Mouse (Mus musculus) hindbrain, embryonic 14.5 days (tissue): ENCODE results near the gene Wdr76. TPM values are rescaled to one million over a fixed set of nuclear protein-coding genes. Genes with fewer than 3 reads are reported as not detected.
A peak's percentile ranks its signal among the peaks of the same experiment; 100 is the strongest.

Experiments used
- ATAC-seq: fragments of 200-750 bp; cut with Nextera tagmentation; 2 replicates; pipeline ENCODE4 v1.8.0; 2017; ENCODE audit warnings: moderate number of reproducible peaks, mild to moderate bottlenecking, moderate TSS enrichment, moderate library complexity; ENCODE audit not compliant: low FRiP score
- DNase-seq: peaks from one replicate; pipeline ENCODE4 v3.0.0-alpha.2; 2015; ENCODE audit warnings: low spot score
- H3K27ac ChIP-seq: fragments of 300-500 bp; sonication (generic); 2 replicates; pipeline ENCODE4 v1.5.1; 2014; ENCODE audit warnings: mild to moderate bottlenecking, moderate library complexity
- H3K27me3 ChIP-seq: fragments of 300-500 bp; sonication (generic); 2 replicates; pipeline ENCODE4 v1.6.1; 2014; ENCODE audit warnings: mild to moderate bottlenecking, low read length, mixed read lengths; ENCODE audit not compliant: control insufficient read depth, insufficient read depth
- H3K36me3 ChIP-seq: fragments of 300-500 bp; sonication (generic); replicated peaks from 2 replicates; pipeline ENCODE4 v1.6.1; 2014; ENCODE audit not compliant: control insufficient read depth, insufficient read depth
- H3K4me1 ChIP-seq: fragments of 300-500 bp; sonication (generic); replicated peaks from 2 replicates; pipeline ENCODE4 v1.6.1; 2014; ENCODE audit warnings: antibody characterized with exemption, low read length, mixed read lengths; ENCODE audit not compliant: control insufficient read depth, insufficient read depth
- H3K4me2 ChIP-seq: fragments of 300-500 bp; sonication (generic); replicated peaks from 2 replicates; pipeline ENCODE4 v1.6.1; 2014; ENCODE audit warnings: mild to moderate bottlenecking, moderate library complexity
- H3K4me3 ChIP-seq: fragments of 300-500 bp; sonication (generic); replicated peaks from 2 replicates; pipeline ENCODE4 v1.5.1; 2014; ENCODE audit warnings: mild to moderate bottlenecking, low read length
- H3K9ac ChIP-seq: fragments of 300-500 bp; sonication (generic); 2 replicates; pipeline ENCODE4 v1.6.1; 2014
- H3K9me3 ChIP-seq: fragments of 300-500 bp; sonication (generic); 2 replicates; pipeline ENCODE4 v1.6.1; 2016; ENCODE audit warnings: low read length; ENCODE audit not compliant: control insufficient read depth
- WGBS: fragments of 180-500 bp; shearing (Covaris S2); extraction: QIAGEN DNeasy Blood & Tissue Kit; methylation state at CpG from one replicate; pipeline ENCODE4 v1.1.7; 2014; 5-methylcytosine and 5-hydroxymethylcytosine counted together
- polyA plus RNA-seq: library from polyadenylated mRNA; unstranded; fragments of >200 nt; fragmentation: Nextera tagmentation; extraction: Ambion mirVana; gene quantifications from 2 replicates; pipeline ENCODE4 v1.2.1, GENCODE M21; 2014

Wdr76 gene
- polyA plus RNA-seq, 1 experiment from 2014 or later = 3.8 TPM

DNA sequence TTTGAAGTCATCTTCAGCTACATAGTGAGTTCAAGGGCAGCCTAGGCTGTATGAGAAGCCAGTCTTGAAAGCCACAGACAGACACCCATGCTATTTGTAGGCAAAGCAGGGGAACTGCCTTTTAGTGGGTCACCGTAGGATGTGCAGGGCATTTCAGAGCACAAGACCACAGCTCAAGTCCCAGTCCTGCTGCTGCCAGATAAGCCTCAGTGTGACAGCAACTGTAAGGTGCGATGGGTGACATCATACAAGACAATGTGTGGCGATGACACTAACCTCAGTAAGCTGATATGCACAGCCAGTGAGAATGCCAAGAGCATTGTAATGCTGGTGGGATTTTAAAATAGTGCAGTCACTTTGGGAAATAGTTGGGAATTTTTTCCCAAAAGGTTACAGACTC lies 56.6 kb downstream of the Wdr76 start:
- DNase-seq = no peak
- H3K36me3 ChIP-seq = peaks cover 46% of the 10 kb centered on the region
- no peak overlapping the region for H3K27ac ChIP-seq
- no peak overlapping the region for H3K4me3 ChIP-seq
- H3K4me2 ChIP-seq = no peak overlapping the region
- H3K4me1 ChIP-seq = no peaks in the 10 kb centered on the region
- no peaks in the 10 kb centered on the region for H3K9me3 ChIP-seq
- WGBS = 98% methylated on average over 3 of the region's 3 CpGs
- no peak overlapping the region for H3K9ac ChIP-seq
- no peaks in the 10 kb centered on the region for H3K27me3 ChIP-seq
- ATAC-seq = no peak

GRCm38 (mm10) chr2:121565911-121566310 lies 59.4 kb downstream of the Wdr76 start:
- H3K27me3 ChIP-seq = no peaks in the 10 kb centered on the region
- H3K4me2 ChIP-seq = no peak overlapping the region
- no peak overlapping the region; the same call in 1 of the 2 replicates for H3K27ac ChIP-seq
- no peak overlapping the region for H3K4me3 ChIP-seq
- no peaks in the 10 kb centered on the region for H3K4me1 ChIP-seq
- H3K36me3 ChIP-seq = peaks cover 42% of the 10 kb centered on the region
- no peaks in the 10 kb centered on the region for H3K9me3 ChIP-seq
- DNase-seq (no peak), ATAC-seq (peak; percentile 68; the same call in 1 of the 2 replicates)
- no peak overlapping the region for H3K9ac ChIP-seq
- 59% methylated on average over 5 of the region's 5 CpGs for WGBS

GRCm38 (mm10) chr2:121570049-121570448 lies 63.5 kb downstream of the Wdr76 start:
- DNase-seq (no peak), ATAC-seq (no peak)
- H3K9me3 ChIP-seq = no peaks in the 10 kb centered on the region
- 91% methylated on average over 3 of the region's 3 CpGs for WGBS
- no peaks in the 10 kb centered on the region for H3K27me3 ChIP-seq
- no peak overlapping the region for H3K9ac ChIP-seq
- H3K4me3 ChIP-seq = no peak overlapping the region
- H3K27ac ChIP-seq = no peak overlapping the region
- no peaks in the 10 kb centered on the region for H3K4me1 ChIP-seq
- H3K4me2 ChIP-seq = no peak overlapping the region
- H3K36me3 ChIP-seq = peaks cover 42% of the 10 kb centered on the region

DNA sequence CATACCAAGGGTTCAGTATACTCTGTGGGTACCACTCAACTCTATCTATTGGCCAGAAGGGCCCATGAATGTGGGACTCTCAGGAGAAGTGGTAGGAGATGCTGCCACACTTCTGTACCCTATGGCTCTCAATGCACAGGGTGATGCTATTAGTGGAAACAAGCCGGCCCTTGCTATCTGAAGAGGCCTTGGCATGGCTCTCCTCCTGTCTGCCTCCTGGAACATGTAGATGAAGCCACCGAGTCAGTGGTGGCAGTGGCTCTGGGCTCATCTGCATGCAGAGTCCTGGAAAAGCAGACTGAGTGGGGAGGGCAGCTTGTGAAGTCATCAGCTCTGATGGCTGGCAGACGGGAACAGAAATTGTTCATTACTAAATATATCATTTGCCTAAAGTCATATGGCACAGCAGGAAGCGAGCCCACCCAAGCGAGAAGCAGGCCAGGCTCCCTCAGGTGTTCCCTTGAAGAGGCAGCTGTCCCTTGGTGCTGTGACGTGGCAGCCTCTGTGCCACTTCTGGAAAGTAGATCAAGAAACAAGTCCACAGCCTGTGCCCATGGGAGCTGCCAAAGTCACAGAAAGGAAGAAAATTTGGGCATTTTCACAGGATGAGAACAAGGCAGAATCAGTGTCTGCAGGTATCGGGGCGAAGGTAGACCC lies 64.6 kb downstream of the Wdr76 start:
- WGBS = 80% methylated on average over 8 of the region's 8 CpGs
- ATAC-seq (no peak), DNase-seq (no peak)
- no peaks in the 10 kb centered on the region for H3K9me3 ChIP-seq
- no peaks in the 10 kb centered on the region for H3K27me3 ChIP-seq
- no peak overlapping the region for H3K9ac ChIP-seq
- no peak overlapping the region for H3K27ac ChIP-seq
- H3K4me3 ChIP-seq = no peak overlapping the region
- H3K4me1 ChIP-seq = no peaks in the 10 kb centered on the region
- peaks cover 42% of the 10 kb centered on the region for H3K36me3 ChIP-seq
- H3K4me2 ChIP-seq = no peak overlapping the region

DNA sequence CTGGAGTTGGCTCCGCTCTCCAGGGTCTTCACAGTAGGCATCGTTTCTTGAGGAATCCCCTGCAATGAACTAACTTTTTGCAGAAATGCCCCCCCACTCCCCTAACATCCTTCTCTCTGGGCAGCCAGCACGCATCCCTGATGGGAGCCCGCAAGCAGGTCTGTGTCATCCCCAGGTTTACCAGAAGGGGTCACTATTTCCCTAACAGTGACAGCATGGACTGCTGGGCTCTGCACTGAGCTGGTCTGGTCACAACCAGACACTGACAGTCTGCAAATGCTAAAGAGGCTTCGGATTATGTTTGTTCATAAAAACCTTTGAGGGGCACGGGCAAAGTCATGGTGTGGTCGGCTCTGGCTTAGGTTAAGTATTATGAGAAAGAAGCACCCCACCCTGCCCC lies 65.3 kb downstream of the Wdr76 start:
- Histone ChIP-seq H3K4me1 (no peaks in the 10 kb centered on the region), H3K9me3 (no peaks in the 10 kb centered on the region), H3K36me3 (peaks cover 38% of the 10 kb centered on the region), H3K4me2 (no peak overlapping the region), H3K4me3 (no peak overlapping the region), H3K27me3 (no peaks in the 10 kb centered on the region), H3K27ac (no peak overlapping the region), H3K9ac (no peak overlapping the region)
- DNase-seq (peak; percentile 95), ATAC-seq (peak; percentile 89; the same call in 1 of the 2 replicates)
- 16% methylated on average over 7 of the region's 7 CpGs for WGBS

DNA sequence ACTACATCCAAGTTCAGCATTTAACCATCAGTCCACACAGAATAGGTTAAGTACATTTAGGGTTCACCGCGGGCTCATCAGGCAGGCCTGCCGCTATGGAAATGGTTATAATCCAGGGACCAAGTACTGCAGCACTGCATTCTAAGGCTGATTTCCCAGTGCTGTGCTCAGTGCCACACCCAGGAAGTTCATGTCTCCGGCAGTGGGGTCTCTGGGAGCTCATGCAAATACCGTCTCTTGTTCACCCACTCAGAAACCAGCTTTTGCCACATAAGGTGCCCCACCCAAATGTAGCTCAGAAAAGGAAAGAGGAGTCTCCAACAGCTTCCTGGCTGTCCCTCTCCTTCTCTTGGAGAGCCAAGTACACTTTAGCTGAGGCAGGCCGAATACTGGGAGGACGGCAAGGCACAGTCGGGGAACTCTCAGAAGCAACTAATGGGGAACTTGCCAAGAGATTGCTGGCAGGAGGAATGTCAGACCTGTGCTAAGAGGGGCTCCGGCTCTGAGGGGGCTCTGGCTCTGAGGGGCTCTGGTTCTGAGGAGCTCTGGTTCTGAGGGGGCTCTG lies 67.6 kb downstream of the Wdr76 start:
- Histone ChIP-seq H3K4me2 (no peak overlapping the region), H3K27ac (no peak overlapping the region), H3K27me3 (no peaks in the 10 kb centered on the region), H3K9me3 (no peaks in the 10 kb centered on the region), H3K4me3 (no peak overlapping the region), H3K9ac (no peak overlapping the region), H3K36me3 (peaks cover 17% of the 10 kb centered on the region), H3K4me1 (no peaks in the 10 kb centered on the region)
- DNase-seq = no peak
- whole genome bisulfite sequencing = 82% methylated on average over 9 of the region's 9 CpGs
- no peak for ATAC-seq

DNA sequence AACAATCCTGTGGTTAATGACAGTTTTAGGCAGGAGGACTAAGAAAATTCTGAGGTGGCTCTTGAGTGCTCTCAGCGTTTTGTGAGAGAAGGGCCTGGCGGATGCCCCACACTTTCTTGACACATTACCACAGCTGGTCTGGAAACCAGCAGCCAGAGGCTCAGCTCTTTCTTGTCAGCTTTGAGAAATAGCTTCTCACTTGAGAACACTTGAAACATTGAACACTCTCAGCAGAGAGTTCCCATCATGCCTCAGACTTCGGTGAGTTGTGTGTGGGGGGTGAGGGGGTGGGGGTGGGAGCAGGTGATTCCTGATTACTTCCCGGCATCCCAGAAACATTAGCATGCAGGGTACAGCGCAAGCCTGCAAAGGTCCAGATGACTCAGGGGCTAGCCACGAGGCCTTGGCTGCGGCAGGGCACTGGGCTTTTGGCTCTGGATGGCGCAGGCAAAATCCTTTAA lies 69.2 kb downstream of the Wdr76 start:
- Histone ChIP-seq H3K27me3 (no peaks in the 10 kb centered on the region), H3K4me1 (no peaks in the 10 kb centered on the region), H3K4me3 (no peak overlapping the region), H3K36me3 (peaks cover 13% of the 10 kb centered on the region), H3K27ac (no peak overlapping the region), H3K4me2 (no peak overlapping the region), H3K9me3 (no peaks in the 10 kb centered on the region), H3K9ac (no peak overlapping the region)
- ATAC-seq = no peak
- DNase-seq = no peak
- 57% methylated on average over 8 of the region's 8 CpGs for WGBS

DNA sequence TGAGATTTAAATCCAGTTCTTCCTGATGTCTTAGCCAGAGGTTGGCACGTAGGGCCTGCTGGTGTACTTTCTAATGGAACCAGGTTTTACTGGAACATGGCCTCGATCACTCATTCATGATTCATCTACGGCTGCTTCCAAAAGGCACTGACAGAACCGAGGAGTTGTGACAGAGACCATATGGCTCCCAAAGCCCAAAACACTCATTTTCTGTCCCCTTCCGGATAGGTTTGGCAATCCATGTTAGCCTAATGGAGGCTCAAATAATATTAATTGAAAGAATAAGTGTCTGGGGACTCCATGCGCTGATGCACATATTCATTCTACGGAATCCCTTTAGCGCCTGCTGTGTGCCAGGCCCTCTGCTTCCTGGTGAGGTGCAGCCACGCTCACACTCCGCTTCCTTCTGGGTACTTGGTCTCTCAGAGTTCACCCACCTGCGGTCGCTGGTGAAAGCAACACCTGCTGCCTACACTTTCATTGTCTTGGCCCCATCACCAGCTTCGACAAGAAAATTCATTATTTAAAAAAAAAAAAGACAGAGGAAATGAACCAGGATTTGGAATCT lies 76.4 kb downstream of the Wdr76 start:
- ATAC-seq = no peak
- no peak overlapping the region for H3K27ac ChIP-seq
- WGBS = 68% methylated on average over 13 of the region's 13 CpGs

GRCm38 (mm10) chr2:121583468-121584116 lies 77.1 kb downstream of the Wdr76 start:
- no peak overlapping the region for H3K4me2 ChIP-seq
- peaks cover 5% of the 10 kb centered on the region; the same call in 1 of the 2 replicates for H3K36me3 ChIP-seq
- H3K4me1 ChIP-seq = peaks cover 9% of the 10 kb centered on the region
- peak overlapping the region; percentile 47; the same call in 1 of the 2 replicates for H3K27ac ChIP-seq
- ATAC-seq (peak; percentile 72; the same call in 1 of the 2 replicates), DNase-seq (no peak)
- no peak overlapping the region for H3K4me3 ChIP-seq
- no peaks in the 10 kb centered on the region for H3K9me3 ChIP-seq
- 50% methylated on average over 13 of the region's 13 CpGs for WGBS
- no peak overlapping the region for H3K9ac ChIP-seq
- no peaks in the 10 kb centered on the region for H3K27me3 ChIP-seq

More for the DNA sequence above, 76.4 kb downstream of the Wdr76 start:
- Histone ChIP-seq H3K27me3 (no peaks in the 10 kb centered on the region), H3K4me2 (no peak overlapping the region), H3K4me3 (no peak overlapping the region), H3K9me3 (no peaks in the 10 kb centered on the region), H3K36me3 (peaks cover 5% of the 10 kb centered on the region; the same call in 1 of the 2 replicates), H3K9ac (no peak overlapping the region), H3K4me1 (peaks cover 2% of the 10 kb centered on the region; the same call in 1 of the 2 replicates)
- no peak for DNase-seq
